30 mouse cellular contexts compared by ENCODE assay signal in genomic region chr11:80449859-80450258, GRCm38 (mm10). TPM values are rescaled to one million over a fixed set of nuclear protein-coding genes. Genes with fewer than 3 reads are reported as not detected.
DNase-seq lines count a peak whose midpoint lies in the region; ATAC-seq and TF ChIP-seq lines count a peak whose summit lies in the region.
"Had no signal": no experiment of that assay in that cellular context is flagged by ENCODE, and none has a peak within 500 bp of the region (broad histone marks: within the 10 kb centered on the region; RNA-seq: fewer than 3 reads in every experiment).

No protein-coding gene starts in this region.

- no peaks in the 10 kb centered on the region for H3K27me3 ChIP-seq in hindbrain, postnatal 0 days (ENCODE audit: insufficient read depth, low read length)
- no peaks in the 10 kb centered on the region for H3K27me3 ChIP-seq in hindbrain, embryonic 13.5 days
- H3K27me3 ChIP-seq in liver, adult 2 months (ENCODE audit: control insufficient read depth, insufficient read depth, low read length): no peaks in the 10 kb centered on the region
- H3K27me3 ChIP-seq in liver, embryonic 12.5 days (replicated peaks): no peaks in the 10 kb centered on the region
- H3K27me3 ChIP-seq in midbrain, postnatal 0 days (ENCODE audit: insufficient read depth, low read length): no peaks in the 10 kb centered on the region
- H3K27me3 ChIP-seq in midbrain, embryonic 13.5 days: no peaks in the 10 kb centered on the region
- H3K27me3 ChIP-seq in stomach, postnatal 0 days (ENCODE audit: control insufficient read depth, insufficient read depth, low read length): no peaks in the 10 kb centered on the region
- H3K27me3 ChIP-seq: embryonic facial prominence, embryonic 15.5 days; forebrain, embryonic 12.5 days; hindbrain, embryonic 12.5 days; kidney, embryonic 15.5 days; liver, embryonic 13.5 days; megakaryocyte, embryonic 14.5 days; midbrain, embryonic 12.5 days; stomach, embryonic 15.5 days had no signal

- no peak overlapping the region for H3K4me2 ChIP-seq in hindbrain, postnatal 0 days (ENCODE audit: low read depth, low read length)
- no peak overlapping the region for H3K4me2 ChIP-seq in hindbrain, embryonic 13.5 days
- H3K4me2 ChIP-seq in liver, embryonic 12.5 days: no peak overlapping the region
- no peak overlapping the region for H3K4me2 ChIP-seq in midbrain, postnatal 0 days (ENCODE audit: low read depth, low read length, poor library complexity, severe bottlenecking)
- no peak overlapping the region for H3K4me2 ChIP-seq in midbrain, embryonic 13.5 days (replicated peaks)
- H3K4me2 ChIP-seq in stomach, postnatal 0 days (replicated peaks; ENCODE audit: low read depth): no peak overlapping the region
- H3K4me2 ChIP-seq: embryonic facial prominence, embryonic 15.5 days; forebrain, embryonic 12.5 days; heart, embryonic 11.5 days; hindbrain, embryonic 12.5 days; kidney, embryonic 15.5 days; liver, embryonic 13.5 days; midbrain, embryonic 12.5 days; stomach, embryonic 15.5 days had no signal

- peaks cover 8% of the 10 kb centered on the region; the same call in 1 of the 2 replicates for H3K79me2 ChIP-seq in liver, adult 2 months (ENCODE audit: control insufficient read depth, insufficient read depth, low read length)

- no peak for DNase-seq in hindbrain, postnatal 0 days (ENCODE audit: low spot score)
- peak; percentile 44 for DNase-seq in liver, adult 2 months (ENCODE audit: extremely low read depth, low read depth, low spot score)
- DNase-seq in midbrain, postnatal 0 days (ENCODE audit: low spot score): no peak
- no peak for DNase-seq in stomach, postnatal 0 days (ENCODE audit: low spot score)
- DNase-seq in ovary, postnatal 10 days (ENCODE audit: low spot score): no peak
- DNase-seq: adrenal gland, adult 2 months; adrenal gland, postnatal 36 days; cerebellum, adult 8-10 months; cerebellum, postnatal 25 days; gastrocnemius, postnatal 14 days; heart, postnatal 36 days; kidney, adult 18-20 months; kidney, postnatal 25 days; liver, embryonic 13.5 days; lung, adult 2 months; lung, postnatal 4 days; thymus, postnatal 14 days had no signal

- H3K9ac ChIP-seq in hindbrain, postnatal 0 days (replicated peaks; ENCODE audit: low read length): no peak overlapping the region
- no peak overlapping the region for H3K9ac ChIP-seq in hindbrain, embryonic 13.5 days
- no peak overlapping the region for H3K9ac ChIP-seq in liver, adult 2 months (ENCODE audit: low read depth, low read length)
- no peak overlapping the region for H3K9ac ChIP-seq in liver, embryonic 12.5 days
- H3K9ac ChIP-seq in midbrain, postnatal 0 days (replicated peaks; ENCODE audit: low read length, poor library complexity, severe bottlenecking): no peak overlapping the region
- H3K9ac ChIP-seq in midbrain, embryonic 13.5 days (replicated peaks): no peak overlapping the region
- H3K9ac ChIP-seq in stomach, postnatal 0 days (ENCODE audit: low read length): no peak overlapping the region
- H3K9ac ChIP-seq: embryonic facial prominence, embryonic 15.5 days; forebrain, embryonic 12.5 days; hindbrain, embryonic 12.5 days; kidney, embryonic 15.5 days; liver, embryonic 13.5 days; midbrain, embryonic 12.5 days; stomach, embryonic 15.5 days had no signal

- TF ChIP-seq EP300 in stomach, postnatal 0 days (optimal IDR thresholded peaks at IDR 0.05): no peak

- WGBS in hindbrain, postnatal 0 days: 90% methylated on average over 2 of the region's 2 CpGs
- WGBS in hindbrain, embryonic 13.5 days: 95% methylated on average over 2 of the region's 2 CpGs
- WGBS in liver, adult 2 months: 51% methylated on average over 2 of the region's 2 CpGs
- 90% methylated on average over 2 of the region's 2 CpGs for WGBS in liver, embryonic 12.5 days (ENCODE audit: insufficient replicate concordance)
- 94% methylated on average over 2 of the region's 2 CpGs for WGBS in midbrain, postnatal 0 days
- WGBS in midbrain, embryonic 13.5 days: 95% methylated on average over 2 of the region's 2 CpGs
- 93% methylated on average over 2 of the region's 2 CpGs for WGBS in stomach, postnatal 0 days

- no peak for TF ChIP-seq POLR2A in liver, adult 2 months (IDR thresholded peaks at IDR 0.05; ENCODE audit: extremely low read depth, insufficient read depth, low read length)

- H3K36me3 ChIP-seq in hindbrain, postnatal 0 days (ENCODE audit: insufficient read depth, low read length): peaks cover 12% of the 10 kb centered on the region
- peaks cover 56% of the 10 kb centered on the region for H3K36me3 ChIP-seq in hindbrain, embryonic 13.5 days
- peaks cover 59% of the 10 kb centered on the region for H3K36me3 ChIP-seq in liver, adult 2 months (ENCODE audit: control insufficient read depth, insufficient read depth, low read length)
- H3K36me3 ChIP-seq in liver, embryonic 12.5 days: peaks cover 95% of the 10 kb centered on the region
- H3K36me3 ChIP-seq in midbrain, postnatal 0 days (ENCODE audit: insufficient read depth, low read length): peaks cover 11% of the 10 kb centered on the region; the same call in 1 of the 2 replicates
- peaks cover 60% of the 10 kb centered on the region for H3K36me3 ChIP-seq in midbrain, embryonic 13.5 days
- H3K36me3 ChIP-seq in stomach, postnatal 0 days (ENCODE audit: control insufficient read depth, insufficient read depth, low read length): peaks cover 10% of the 10 kb centered on the region

- TF ChIP-seq CTCF in hindbrain, postnatal 0 days (IDR thresholded peaks at IDR 0.05; ENCODE audit: low read depth): 0 out of 2 replicates have a peak, but pooled peaks have one; percentile 16
- TF ChIP-seq CTCF in liver, adult 2 months (IDR thresholded peaks at IDR 0.05; ENCODE audit: low read depth, low read length): no peak
- TF ChIP-seq CTCF in midbrain, postnatal 0 days (IDR thresholded peaks at IDR 0.05): peak; percentile 21; the same call in 1 of the 2 replicates
- peak; percentile 22; the same call in 1 of the 2 replicates for TF ChIP-seq CTCF in stomach, postnatal 0 days (IDR thresholded peaks at IDR 0.05; ENCODE audit: low read depth)

- no peak overlapping the region for H3K4me3 ChIP-seq in hindbrain, postnatal 0 days (ENCODE audit: low read length)
- H3K4me3 ChIP-seq in hindbrain, embryonic 13.5 days: no peak overlapping the region
- no peak overlapping the region for H3K4me3 ChIP-seq in liver, adult 2 months (ENCODE audit: insufficient read depth, low read depth, low read length)
- no peak overlapping the region for H3K4me3 ChIP-seq in liver, embryonic 12.5 days
- H3K4me3 ChIP-seq in midbrain, postnatal 0 days (ENCODE audit: low read depth, low read length): no peak overlapping the region
- H3K4me3 ChIP-seq in midbrain, embryonic 13.5 days (replicated peaks): no peak overlapping the region
- no peak overlapping the region for H3K4me3 ChIP-seq in stomach, postnatal 0 days (ENCODE audit: low read depth, low read length)
- H3K4me3 ChIP-seq: embryonic facial prominence, embryonic 10.5 days; embryonic facial prominence, embryonic 15.5 days; forebrain, embryonic 12.5 days; hindbrain, embryonic 12.5 days; kidney, embryonic 15.5 days; liver, embryonic 13.5 days; megakaryocyte, embryonic 14.5 days; midbrain, embryonic 12.5 days; stomach, embryonic 15.5 days had no signal

- no peaks in the 10 kb centered on the region for H3K9me3 ChIP-seq in hindbrain, postnatal 0 days (ENCODE audit: low read length)
- no peaks in the 10 kb centered on the region for H3K9me3 ChIP-seq in hindbrain, embryonic 13.5 days
- H3K9me3 ChIP-seq in liver, embryonic 12.5 days (replicated peaks): no peaks in the 10 kb centered on the region
- no peaks in the 10 kb centered on the region for H3K9me3 ChIP-seq in midbrain, postnatal 0 days (ENCODE audit: low read length)
- no peaks in the 10 kb centered on the region for H3K9me3 ChIP-seq in midbrain, embryonic 13.5 days
- no peaks in the 10 kb centered on the region for H3K9me3 ChIP-seq in stomach, postnatal 0 days (ENCODE audit: control insufficient read depth, low read length)
- H3K9me3 ChIP-seq: embryonic facial prominence, embryonic 10.5 days; embryonic facial prominence, embryonic 15.5 days; forebrain, embryonic 12.5 days; hindbrain, embryonic 12.5 days; kidney, embryonic 15.5 days; liver, embryonic 13.5 days; megakaryocyte, embryonic 14.5 days; midbrain, embryonic 12.5 days; stomach, embryonic 15.5 days had no signal

- no peak for ATAC-seq in hindbrain, postnatal 0 days
- no peak for ATAC-seq in hindbrain, embryonic 13.5 days (ENCODE audit: low FRiP score)
- ATAC-seq in liver, embryonic 12.5 days: no peak
- ATAC-seq in midbrain, postnatal 0 days (ENCODE audit: low FRiP score): no peak
- ATAC-seq in midbrain, embryonic 13.5 days: no peak
- ATAC-seq in stomach, postnatal 0 days (ENCODE audit: low FRiP score, low TSS enrichment): no peak
- ATAC-seq: CD4-positive, CD25-positive, alpha-beta regulatory T cell, adult 4 months had no signal

- H3K27ac ChIP-seq in hindbrain, postnatal 0 days: no peak overlapping the region
- H3K27ac ChIP-seq in hindbrain, embryonic 13.5 days: no peak overlapping the region
- no peak overlapping the region for H3K27ac ChIP-seq in liver, adult 2 months (replicated peaks; ENCODE audit: insufficient read depth, low read depth, low read length)
- no peak overlapping the region for H3K27ac ChIP-seq in liver, embryonic 12.5 days
- no peak overlapping the region for H3K27ac ChIP-seq in midbrain, postnatal 0 days (ENCODE audit: low read depth, low read length)
- no peak overlapping the region for H3K27ac ChIP-seq in midbrain, embryonic 13.5 days
- H3K27ac ChIP-seq in stomach, postnatal 0 days (replicated peaks): no peak overlapping the region
- H3K27ac ChIP-seq: embryonic facial prominence, embryonic 10.5 days; embryonic facial prominence, embryonic 15.5 days; forebrain, embryonic 12.5 days; hindbrain, embryonic 12.5 days; kidney, embryonic 15.5 days; liver, embryonic 13.5 days; midbrain, embryonic 12.5 days; stomach, embryonic 15.5 days had no signal

- no peaks in the 10 kb centered on the region for H3K4me1 ChIP-seq in hindbrain, postnatal 0 days (ENCODE audit: insufficient read depth, low read length)
- H3K4me1 ChIP-seq in hindbrain, embryonic 13.5 days (replicated peaks): no peaks in the 10 kb centered on the region
- H3K4me1 ChIP-seq in liver, adult 2 months (ENCODE audit: control insufficient read depth, insufficient read depth, low read length): peaks cover 11% of the 10 kb centered on the region
- H3K4me1 ChIP-seq in liver, embryonic 12.5 days: peaks cover 8% of the 10 kb centered on the region; the same call in 1 of the 2 replicates
- no peaks in the 10 kb centered on the region for H3K4me1 ChIP-seq in midbrain, postnatal 0 days (ENCODE audit: insufficient read depth, low read length)
- no peaks in the 10 kb centered on the region for H3K4me1 ChIP-seq in midbrain, embryonic 13.5 days (replicated peaks)
- H3K4me1 ChIP-seq in stomach, postnatal 0 days (replicated peaks; ENCODE audit: control insufficient read depth, insufficient read depth): no peaks in the 10 kb centered on the region
- H3K4me1 ChIP-seq: embryonic facial prominence, embryonic 10.5 days; embryonic facial prominence, embryonic 15.5 days; forebrain, embryonic 12.5 days; hindbrain, embryonic 12.5 days; kidney, embryonic 15.5 days; liver, embryonic 13.5 days; midbrain, embryonic 12.5 days; stomach, embryonic 15.5 days had no signal

RNA-seq across cellular contexts. Expression of gene Psmd11, which starts 21.4 kb away (rescaled TPM):
- 31.2 and 35.1 TPM in 2 replicates for total RNA-seq in hindbrain, postnatal 0 days (2014; rRNA removed)
- polyA plus RNA-seq in hindbrain, postnatal 0 days (2015; fragmentation: Nextera tagmentation; extraction: Ambion mirVana): 272 and 284 TPM in 2 replicates
- polyA plus RNA-seq in hindbrain, embryonic 13.5 days (2015; fragmentation: Nextera tagmentation; extraction: Ambion mirVana): 293 and 331 TPM in 2 replicates
- total RNA-seq in liver, adult 2 months (2014; rRNA removed): 106 and 128 TPM in 2 replicates
- 56.1 and 63.2 TPM in 2 replicates for polyA plus RNA-seq in liver, adult 2 months (2012; rRNA removed)
- 228 and 233 TPM in 2 replicates for polyA plus RNA-seq in liver, embryonic 12.5 days (2016; fragmentation: Nextera tagmentation; extraction: Ambion mirVana)
- total RNA-seq in midbrain, postnatal 0 days (2014; rRNA removed): 24.6 and 44.5 TPM in 2 replicates
- 259 and 278 TPM in 2 replicates for polyA plus RNA-seq in midbrain, postnatal 0 days (2015; fragmentation: Nextera tagmentation; extraction: Ambion mirVana)
- 321 and 336 TPM in 2 replicates for polyA plus RNA-seq in midbrain, embryonic 13.5 days (2015; fragmentation: Nextera tagmentation; extraction: Ambion mirVana)
- 189 and 211 TPM in 2 replicates for polyA plus RNA-seq in stomach, postnatal 0 days (2015; fragmentation: Nextera tagmentation; extraction: Ambion mirVana)

RNA-seq across cellular contexts. Expression of gene Cdk5r1, which starts 27.0 kb away (rescaled TPM):
- total RNA-seq in hindbrain, postnatal 0 days (2014; rRNA removed): 355 and 367 TPM in 2 replicates
- 65.1 and 69.3 TPM in 2 replicates for polyA plus RNA-seq in hindbrain, postnatal 0 days (2015; fragmentation: Nextera tagmentation; extraction: Ambion mirVana)
- polyA plus RNA-seq in hindbrain, embryonic 13.5 days (2015; fragmentation: Nextera tagmentation; extraction: Ambion mirVana): 93.2 and 105 TPM in 2 replicates
- total RNA-seq in liver, adult 2 months (2014; rRNA removed): 0.18 and 0.47 TPM in 2 replicates
- 0.45 and 0.61 TPM in 2 replicates for polyA plus RNA-seq in liver, adult 2 months (2012; rRNA removed)
- polyA plus RNA-seq in liver, embryonic 12.5 days (2016; fragmentation: Nextera tagmentation; extraction: Ambion mirVana): 0.62 and 0.75 TPM in 2 replicates
- total RNA-seq in midbrain, postnatal 0 days (2014; rRNA removed): 376 and 420 TPM in 2 replicates
- polyA plus RNA-seq in midbrain, postnatal 0 days (2015; fragmentation: Nextera tagmentation; extraction: Ambion mirVana): 77.3 and 85.2 TPM in 2 replicates
- 88.3 and 98.6 TPM in 2 replicates for polyA plus RNA-seq in midbrain, embryonic 13.5 days (2015; fragmentation: Nextera tagmentation; extraction: Ambion mirVana)
- 0.57 and 0.75 TPM in 2 replicates for polyA plus RNA-seq in stomach, postnatal 0 days (2015; fragmentation: Nextera tagmentation; extraction: Ambion mirVana)

Comparison
In these comparisons a context has a peak if more than half of its experiments do, and no peak if none do; other contexts are left out.
1. RNA of gene Cdk5r1, which starts 27.0 kb away (polyA plus RNA-seq): 93.2 to 105 TPM in hindbrain, embryonic 13.5 days, 88.3 to 98.6 TPM in midbrain, embryonic 13.5 days, 77.3 to 85.2 TPM in midbrain, postnatal 0 days and 65.1 to 69.3 TPM in hindbrain, postnatal 0 days; 0.57 to 0.75 TPM in stomach, postnatal 0 days, 0.62 to 0.75 TPM in liver, embryonic 12.5 days and 0.45 to 0.61 TPM in liver, adult 2 months; every median in the first group is over 10 times any median in the second.